Mouse (Mus musculus) thymus, postnatal 0 days (tissue): ENCODE measurements around the gene Slfn8. TPM values are rescaled to one million over a fixed set of nuclear protein-coding genes. Genes with fewer than 3 reads are reported as not detected.
"Not testable (repeated sequence)": the region's sequence is repeated elsewhere in the genome, so short reads cannot be mapped to it uniquely, and the experiment has no call there.

ENCODE experiments used
- DNase-seq: peaks from one replicate; pipeline ENCODE4 v3.0.0-alpha.2; 2015; ENCODE audit warnings: low spot score
- polyA plus RNA-seq: library from polyadenylated mRNA; unstranded; fragments of >200 nt; fragmentation: Nextera tagmentation; extraction: Ambion mirVana; gene quantifications from 2 replicates; pipeline ENCODE4 v1.2.1, GENCODE M21; 2015

The Slfn8 gene
- polyA plus RNA-seq, result 5.9 and 7.1 TPM in 2 replicates

DNA sequence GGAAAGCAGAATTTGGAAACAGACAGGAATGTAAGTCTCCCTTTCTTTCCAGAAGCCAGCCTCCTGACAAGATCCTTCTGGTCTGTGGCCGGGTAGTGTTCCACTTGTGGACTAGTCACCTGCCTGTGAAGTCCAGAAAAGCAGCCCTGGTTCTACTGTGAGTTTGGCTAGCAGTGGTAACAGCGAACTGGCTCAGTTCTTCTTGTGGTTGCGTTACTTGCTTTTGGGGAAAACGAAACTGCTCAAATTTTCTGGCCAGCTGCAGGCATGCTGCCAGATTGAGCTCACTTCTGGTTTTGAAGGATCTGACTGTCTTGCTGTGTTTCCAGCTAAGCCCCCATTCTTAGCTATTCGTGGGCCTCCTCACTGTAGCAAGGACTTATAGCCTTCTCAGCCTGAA is at the start of gene Slfn8:
TSS of gene Slfn8 (minus strand) at position 190 of the 400 bp plus-strand sequence.
- DNase-seq, result peak; percentile 77

DNA sequence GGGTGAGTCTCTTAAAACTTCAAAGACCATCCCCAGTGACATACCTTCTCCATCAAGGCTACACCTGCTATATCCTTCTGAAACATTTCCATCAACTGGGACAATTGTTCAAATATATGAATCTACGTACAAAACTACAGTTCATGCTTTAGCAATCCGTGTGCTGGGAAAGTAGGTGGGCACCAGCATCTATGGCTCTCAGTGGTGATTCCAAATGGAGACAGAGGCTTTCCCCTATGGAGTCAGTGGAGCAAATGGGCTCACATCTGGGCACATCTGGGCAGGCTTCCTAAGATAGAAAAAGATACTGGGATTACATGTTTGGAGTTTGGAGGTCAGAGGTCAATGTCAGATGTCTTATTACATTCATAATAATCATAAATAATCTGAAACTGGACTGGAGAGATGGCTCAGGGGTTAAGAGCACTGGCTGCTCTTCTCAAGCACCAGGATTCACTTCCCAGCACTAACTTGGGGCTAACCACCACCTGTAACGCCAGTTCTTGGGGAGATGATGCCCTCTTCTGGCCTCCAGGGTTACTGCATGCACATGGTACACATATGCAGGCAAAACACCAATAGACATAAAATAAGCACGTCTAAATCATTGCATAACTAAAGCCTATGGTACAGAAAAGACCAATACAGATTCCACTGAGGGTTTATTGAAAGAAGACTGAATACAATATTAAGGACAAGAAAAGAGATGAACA is 47.5 kb upstream of the Slfn8 start:
- no peak for DNase-seq

DNA sequence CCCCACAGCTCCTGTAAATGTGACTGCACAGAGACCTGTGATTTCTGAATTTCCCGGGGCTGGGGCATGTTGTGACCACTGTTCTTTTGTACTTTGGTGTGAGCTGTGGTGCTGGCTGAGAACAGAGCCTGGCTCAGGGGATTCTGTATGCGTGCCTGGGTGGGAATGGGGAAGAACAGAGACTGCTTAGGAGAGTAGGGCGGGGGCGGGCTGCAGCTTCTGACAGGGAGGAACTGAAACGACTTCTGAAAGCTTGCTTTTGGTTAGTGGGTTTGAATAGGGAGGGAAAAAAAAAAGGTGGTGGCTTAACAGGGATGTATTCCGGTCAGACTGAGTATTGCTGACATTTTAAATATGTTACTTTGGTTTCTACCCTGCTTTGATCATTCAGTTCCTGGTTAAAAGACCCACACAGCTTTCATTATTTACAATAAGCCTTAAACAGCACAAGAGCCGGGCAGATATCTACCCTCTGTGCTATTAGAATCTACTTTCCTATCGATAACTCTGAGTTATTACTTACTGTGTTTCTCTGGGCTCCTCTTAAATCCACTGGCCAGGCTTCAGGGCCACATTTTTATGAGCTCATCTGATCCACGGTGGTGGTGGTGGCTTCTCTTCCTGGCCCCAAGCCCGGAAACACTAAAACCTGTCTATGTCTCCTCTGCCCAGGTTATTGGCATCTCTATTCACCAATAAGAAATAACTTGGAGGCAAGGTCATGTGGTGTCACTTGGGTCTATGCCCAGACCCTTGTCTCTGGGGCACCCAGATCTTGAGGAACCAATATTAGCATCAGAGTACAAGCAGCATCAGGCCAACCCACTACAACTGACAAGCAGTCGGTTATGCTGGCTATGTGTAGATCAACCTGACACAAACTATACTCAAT is 46.3 kb upstream of the Slfn8 start:
- DNase-seq, result peak; percentile 60

DNA sequence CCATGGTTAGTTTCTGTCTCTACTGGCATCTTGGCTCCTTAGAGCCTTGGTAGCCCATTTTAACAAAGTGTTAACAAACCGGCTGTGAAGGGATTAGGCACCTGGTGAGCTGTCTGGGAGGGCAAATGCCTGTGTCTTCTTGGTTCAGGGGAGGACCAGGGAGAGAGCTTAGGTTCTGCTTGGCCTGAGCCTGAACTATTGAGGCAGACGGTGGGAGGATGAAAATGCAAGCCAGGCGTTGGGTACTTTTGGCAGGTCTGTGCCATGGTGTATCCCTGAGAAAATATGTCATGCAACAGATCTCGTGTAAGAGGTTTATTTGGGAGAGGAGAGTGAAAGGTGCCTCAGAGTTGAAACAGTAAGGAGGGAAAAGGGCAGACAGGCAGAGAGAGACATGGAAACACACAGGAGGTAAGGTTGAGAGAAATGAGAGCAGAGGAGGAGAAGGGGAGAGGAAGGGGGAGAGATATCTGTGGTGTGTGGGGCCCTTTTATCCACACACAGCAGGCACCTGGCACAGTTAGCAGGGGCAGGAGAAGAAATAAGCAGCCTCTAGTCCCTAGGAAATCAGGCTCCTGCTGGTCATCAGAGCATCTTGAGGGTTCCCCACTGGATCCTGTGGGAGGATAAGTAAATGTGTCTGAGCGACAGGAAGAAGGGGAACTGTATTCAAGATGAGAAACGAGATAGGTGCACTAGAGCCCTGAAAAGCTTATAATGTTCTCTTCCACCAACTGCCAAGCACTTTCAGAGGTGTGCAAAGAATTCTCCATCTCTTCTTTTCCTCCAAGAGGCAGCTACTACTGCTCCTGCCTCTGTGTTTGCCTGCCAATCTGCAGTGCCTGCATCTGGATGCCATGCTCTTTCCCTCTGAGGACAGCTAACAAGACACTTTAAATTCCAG is 45.1 kb upstream of the Slfn8 start:
- DNase-seq, result peak; percentile 52

DNA sequence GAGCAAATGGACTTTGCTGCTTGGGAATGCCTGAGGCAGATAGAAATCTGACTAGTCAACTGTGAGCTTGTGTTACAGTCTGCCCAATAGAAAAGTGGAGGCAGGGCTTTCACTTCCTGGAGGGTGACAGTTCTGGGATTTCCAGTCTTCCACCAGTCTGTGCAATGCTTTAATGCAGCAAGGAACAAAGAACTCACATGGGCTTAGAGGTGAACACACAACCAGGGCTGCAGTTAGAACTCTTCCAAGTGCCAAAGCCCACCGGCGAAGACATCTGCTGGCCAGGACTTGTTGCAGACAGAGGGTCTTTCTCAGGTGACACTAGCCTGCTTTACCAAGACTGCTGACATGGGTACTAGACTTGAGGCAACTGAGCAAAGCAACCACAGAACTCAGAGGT is 44.3 kb upstream of the Slfn8 start, which contains the start of gene Slfn2:
TSS of gene Slfn2 (plus strand) at position 167 of the 400 bp plus-strand sequence.
- peak; percentile 72 for DNase-seq

DNA sequence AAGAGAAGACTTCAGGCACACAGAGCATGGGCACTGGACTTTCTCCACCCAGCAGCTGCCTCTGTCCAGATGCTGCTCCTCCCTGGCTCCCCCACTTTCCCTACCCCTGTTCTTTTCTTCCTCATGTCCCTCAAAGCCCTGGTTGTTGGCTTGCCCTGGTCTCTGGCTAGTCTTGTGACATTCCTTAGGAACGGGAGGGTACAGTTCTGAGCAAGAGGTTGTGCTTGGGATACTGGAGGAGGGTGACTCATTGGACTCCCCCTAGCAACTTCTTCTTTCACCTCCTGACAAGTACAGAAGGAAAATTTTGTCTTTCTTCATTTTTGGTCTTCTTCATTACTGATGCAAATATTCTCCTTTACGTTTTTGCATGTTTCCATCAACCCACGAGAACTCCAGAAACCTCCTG is 43.3 kb upstream of the Slfn8 start:
- no peak for DNase-seq

DNA sequence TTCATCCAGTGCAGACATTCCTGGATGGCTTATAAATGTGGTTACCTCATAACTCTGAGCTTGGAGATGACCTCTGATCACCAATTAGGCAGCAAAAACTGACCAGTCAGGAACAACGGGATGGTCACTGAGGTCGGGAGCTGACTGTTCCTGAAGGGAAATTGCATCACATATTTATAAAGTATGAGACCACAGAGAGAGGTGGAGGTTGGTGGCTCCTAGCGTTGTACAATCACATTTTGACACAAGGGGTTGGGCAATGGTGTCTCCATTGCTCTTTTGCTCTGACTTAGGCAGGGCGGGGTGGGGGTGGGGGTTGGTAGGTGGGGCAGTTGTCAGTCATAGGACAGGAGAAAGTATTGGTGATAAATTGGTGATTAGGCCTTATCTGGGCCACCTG is 42.5 kb upstream of the Slfn8 start:
- DNase-seq, result no peak

DNA sequence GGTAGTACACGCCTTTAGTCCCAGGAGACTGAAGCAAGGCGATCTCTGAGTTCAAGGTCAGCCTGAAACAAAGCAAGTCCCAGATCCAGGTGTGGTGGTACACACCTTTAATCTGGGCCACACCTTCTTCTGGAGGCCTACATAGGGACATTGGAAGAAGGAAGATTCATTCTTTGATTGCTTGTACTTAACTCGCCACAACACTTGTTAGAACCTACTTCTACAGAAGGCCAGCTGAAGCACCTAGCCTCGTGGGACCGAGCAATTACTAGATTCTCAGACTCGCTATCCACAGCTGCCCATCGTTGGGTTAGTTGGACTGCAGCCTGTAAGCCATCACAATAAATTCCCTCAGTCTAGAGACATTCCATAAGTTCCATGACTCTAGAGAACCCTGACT is 41.2 kb upstream of the Slfn8 start:
- DNase-seq, result no peak

DNA sequence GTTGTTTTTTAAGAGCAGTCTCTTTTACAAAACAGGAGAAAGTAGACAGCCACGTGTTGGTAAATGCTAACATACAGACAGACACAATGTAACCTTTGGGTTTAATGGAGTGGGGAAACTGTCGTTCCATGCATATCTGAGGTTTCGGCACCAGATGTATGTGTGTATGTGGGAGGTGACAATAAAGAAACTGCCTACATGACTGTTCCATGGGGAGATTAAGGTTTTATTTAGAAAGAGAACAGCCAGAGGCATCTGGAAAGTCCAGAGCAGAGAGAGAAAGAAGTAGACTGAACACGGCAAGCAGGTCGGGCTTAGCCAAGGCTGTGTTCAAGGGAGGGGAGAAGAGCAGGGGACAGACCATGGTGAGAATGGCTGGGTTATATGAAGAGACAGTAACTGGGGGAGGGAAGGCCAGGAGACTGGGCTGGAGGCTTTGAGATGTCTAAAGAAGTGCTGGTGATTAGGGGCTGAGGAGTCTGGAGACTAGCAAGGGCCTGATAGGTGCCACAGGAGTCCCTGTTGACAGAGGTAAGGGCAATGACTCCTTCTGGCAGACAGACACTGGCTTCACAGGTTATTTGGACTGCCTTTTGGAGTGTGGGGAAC is 39.9 kb upstream of the Slfn8 start:
- no peak for DNase-seq

DNA sequence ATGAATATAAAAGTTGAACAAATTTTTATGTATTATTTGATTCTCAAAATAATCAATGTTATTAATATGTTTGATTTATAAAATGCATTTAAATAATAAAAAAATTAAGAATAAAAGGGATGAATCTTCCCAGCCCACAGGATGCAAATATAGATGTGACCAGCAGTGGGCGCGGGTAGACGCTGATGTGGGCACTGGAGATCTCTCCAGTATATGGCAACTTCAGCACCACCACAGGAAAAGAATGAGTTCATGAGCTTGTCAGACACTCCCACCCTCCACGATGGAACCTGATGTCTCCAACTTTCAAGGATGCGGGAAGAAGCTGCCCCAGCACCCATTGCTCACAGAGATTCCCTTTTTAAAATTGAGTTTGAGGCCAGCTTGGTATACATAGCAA is 37.3 kb upstream of the Slfn8 start:
- peak; percentile 80 for DNase-seq

DNA sequence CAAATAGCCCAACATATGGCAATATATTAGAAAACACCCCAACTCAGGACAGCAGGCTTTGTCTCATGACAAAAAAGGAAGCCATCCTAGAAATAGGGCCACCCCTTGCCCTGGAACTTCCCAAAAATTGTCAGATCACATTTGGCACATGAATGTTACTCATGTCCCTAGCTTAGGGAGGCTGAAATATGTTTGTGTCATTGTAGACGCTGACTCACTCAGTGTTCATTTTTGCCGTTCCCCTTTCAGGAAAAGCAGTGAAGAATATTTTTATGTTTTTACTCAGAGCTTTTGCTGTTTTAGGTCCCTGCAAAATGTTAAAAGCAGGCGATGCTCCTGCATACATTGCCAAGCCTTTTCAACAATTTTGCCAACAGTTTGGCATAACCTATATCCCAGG is 25.0 kb upstream of the Slfn8 start:
- DNase-seq, result no peak

DNA sequence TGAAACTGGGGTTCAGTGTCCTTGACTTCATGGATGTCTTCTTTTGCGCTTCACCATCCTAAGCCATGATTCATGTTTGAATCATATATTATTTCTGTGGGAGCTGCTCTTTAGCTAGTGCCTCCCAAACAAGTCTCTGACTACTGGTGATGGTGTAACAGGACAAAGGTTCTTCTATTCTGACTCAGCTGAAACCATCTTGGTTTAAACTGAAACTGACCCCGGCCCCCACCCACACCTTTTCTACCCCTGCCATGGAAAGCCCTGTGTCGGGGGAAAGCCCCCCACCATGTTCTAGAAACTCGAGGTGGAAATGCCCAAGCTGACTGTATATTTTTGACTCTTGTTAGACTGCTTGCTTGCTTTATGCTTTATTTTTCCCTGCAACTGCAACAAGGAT is 23.3 kb upstream of the Slfn8 start:
- DNase-seq, result no peak

DNA sequence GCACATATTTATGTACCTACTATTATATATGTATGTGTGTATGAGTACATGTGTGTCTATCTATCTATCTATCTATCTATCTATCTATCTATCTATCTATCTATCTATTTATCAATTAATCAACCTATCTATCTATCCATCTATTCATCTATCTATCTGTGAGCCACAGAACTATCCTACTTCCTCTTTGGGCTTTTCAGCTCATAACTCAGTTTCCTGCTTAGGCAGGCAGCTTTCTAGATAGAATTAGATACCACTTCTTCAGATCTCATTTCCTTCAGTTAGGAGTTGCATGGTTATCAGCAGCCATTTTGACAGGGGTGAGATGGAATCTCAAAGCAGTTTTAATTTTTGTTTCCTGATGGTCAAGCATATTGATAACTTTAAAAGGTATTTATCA is 20.4 kb upstream of the Slfn8 start:
- no peak for DNase-seq

DNA sequence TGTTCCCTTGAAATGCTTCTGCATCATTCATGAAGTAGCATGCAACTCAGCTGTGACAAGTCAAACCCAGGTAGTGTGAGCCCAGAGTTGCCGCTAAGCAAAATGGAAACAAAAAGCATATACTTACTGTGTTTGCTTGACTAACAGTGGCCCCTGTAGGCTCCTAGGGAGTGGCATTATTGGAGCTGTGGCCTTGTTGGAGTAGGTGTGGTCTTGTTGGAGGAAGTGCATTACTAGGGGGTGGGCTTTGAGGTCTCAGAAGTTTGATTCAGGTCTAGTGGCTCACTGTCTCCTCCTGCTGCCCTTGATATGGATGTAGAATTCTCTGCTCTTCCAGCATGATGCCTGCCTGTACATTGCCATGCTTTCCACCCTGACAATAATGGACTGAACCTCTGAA is 19.7 kb upstream of the Slfn8 start:
- peak; percentile 87 for DNase-seq

DNA sequence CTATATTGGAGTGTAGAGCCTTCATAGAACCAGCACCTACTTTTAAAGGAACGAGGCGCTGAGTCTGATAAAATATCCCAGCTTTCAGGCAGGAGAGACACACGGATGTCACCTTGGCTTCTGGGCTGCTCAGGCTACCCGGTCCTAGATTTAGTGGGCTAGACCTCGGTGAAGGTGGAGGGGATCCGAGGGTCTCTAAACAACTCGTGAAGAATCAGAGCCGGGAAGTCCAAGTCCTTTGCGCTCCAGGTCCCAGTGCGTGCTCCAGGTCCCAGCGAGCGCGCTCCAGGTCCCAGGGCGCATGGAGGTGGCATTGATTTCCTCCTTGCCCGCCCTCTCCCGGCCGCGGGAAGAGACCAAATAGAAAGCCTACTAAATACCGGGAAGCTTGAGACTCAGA is 19.2 kb upstream of the Slfn8 start:
- DNase-seq, result peak; percentile 12

DNA sequence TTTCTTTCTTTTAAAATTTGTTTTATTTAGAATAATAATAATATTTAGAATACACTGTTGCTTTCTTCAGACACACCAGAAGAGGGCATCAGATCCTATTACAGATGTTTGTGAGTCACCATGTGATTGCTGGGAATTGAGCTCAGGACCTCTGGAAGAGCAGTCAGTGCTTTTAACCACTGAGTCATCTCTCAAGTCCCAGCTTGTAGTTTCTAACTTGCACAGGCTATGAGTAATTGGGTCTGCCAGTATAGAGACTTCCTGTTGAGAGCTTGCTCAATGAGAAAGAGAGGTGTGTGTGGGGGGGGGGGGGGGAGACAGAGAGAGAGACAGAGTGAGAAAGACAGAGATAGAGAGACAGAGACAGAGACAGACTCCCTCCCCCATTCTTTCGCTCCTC is 18.5 kb upstream of the Slfn8 start:
- DNase-seq, result peak; percentile 46

DNA sequence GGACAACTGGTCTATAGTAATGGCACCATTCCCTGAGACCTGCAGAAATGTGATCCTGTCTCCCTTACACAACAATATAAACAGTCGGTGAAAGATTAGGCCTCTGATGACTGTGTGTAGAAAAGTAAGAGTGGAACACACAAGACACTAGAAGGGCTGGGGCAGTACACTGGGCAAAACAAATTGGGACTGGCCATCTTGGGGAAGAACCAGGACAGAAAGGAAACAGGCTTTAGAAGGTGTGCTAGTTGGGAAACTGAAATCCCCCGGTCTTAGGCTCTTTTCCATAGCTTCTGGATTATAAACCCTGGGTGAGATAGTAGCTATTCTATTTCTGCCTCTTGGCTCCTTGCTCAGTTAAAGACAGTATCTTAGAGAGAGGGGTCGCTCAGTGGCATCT is 18.1 kb upstream of the Slfn8 start:
- not testable (repeated sequence) for DNase-seq

DNA sequence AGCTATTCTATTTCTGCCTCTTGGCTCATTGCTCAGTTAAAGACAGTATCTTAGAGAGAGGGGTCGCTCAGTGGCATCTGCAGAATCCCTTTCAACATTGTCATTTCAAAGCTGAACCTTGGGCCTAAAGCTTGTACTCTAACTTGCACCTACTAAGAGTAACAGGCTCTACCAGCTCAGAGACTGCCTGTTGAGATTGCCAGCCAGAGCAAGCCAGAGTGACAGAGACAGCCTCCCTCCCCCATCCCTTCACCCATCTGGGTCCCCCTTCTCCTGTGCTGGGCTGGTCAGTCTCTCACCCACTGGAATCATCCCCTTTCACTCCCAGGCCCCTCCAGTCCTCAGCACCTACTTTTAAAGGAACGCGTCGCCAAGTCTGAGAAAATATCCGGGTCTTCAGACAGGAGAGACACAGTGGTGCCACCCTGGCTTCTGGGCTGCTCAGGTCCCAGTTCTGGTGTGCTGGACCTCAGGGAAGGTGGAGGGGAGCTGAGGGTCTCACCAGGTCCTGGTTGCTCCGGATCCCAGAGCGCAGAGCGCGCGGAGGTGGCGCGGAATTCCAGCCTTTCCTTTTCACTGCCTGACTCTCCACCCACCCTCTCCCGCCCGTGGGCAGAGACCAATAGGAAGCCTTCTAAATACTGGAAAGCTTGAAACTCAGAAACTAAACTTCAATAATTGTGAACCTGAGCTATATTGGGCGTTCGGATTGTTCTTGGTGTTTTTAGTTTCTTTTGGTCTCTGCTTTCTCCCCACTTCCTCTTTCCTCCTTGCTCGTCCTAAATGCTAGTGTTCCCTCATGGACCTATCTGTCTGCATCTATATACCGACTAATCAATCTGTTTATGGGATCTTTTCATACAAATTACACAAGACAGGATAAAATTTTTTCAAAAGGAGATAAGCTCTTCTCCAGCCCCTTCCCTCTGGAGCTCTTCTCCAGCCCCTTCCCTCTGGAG is 770 bp downstream of the Slfn8 start:
- DNase-seq, result peak; percentile 10

DNA sequence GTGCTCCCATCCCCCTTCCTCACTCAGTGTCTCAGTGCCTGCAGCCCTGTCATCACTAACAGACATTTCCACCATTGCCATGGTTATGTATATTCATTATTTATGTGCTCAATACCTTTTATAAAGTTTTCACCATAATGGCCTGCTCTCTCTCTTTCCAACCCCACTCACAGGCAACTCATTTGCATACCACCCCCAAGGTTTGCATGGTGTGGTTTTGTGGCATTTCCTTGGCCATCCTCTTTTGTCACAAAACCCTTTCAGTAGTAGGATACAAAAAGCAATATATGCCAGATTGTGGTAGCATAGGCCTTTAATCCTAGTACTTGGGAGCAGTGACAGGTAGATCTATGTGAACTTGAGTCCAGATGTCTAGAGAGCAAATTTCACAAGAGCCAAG is 4.5 kb downstream of the Slfn8 start:
- DNase-seq, result peak; percentile 12

DNA sequence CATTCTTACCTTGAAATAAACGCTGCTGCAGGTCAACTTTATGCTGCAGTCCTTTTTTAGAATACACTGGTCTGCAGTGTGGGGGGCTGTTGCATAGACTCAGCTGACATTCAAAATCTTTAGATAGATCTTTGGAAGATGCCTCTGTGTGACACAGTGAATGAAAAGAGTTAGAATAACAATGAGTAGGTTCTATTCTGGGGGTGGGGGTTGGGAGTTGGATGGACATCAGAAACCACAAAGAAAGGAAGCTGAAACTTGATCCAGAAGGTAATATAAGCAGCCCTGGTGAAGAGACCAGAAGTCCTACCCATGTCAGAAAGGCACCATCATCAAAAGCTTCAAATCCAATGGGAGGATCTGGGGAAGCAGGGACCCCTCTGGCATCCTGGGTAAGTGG is 7.3 kb downstream of the Slfn8 start:
- no peak for DNase-seq
